Mouse (Mus musculus) ES-Bruce4 (cell line): Measurements from ENCODE around the gene Xrcc1. TPM values are rescaled to one million over a fixed set of nuclear protein-coding genes. Genes with fewer than 3 reads are reported as not detected.

Source experiments
- H3K27ac ChIP-seq: 2 replicates; pipeline ENCODE4 v1.5.1; 2012; ENCODE audit warnings: low read length, inconsistent platforms; ENCODE audit not compliant: insufficient read depth
- H3K27me3 ChIP-seq: 2 replicates; pipeline ENCODE4 v1.6.1; 2012; ENCODE audit warnings: mild to moderate bottlenecking, low read length, inconsistent platforms; ENCODE audit not compliant: control insufficient read depth, poor library complexity, insufficient read depth, severe bottlenecking
- H3K36me3 ChIP-seq: 2 replicates; pipeline ENCODE4 v1.6.1; 2012; ENCODE audit warnings: inconsistent platforms, mild to moderate bottlenecking, low read length, moderate library complexity; ENCODE audit not compliant: control insufficient read depth, poor library complexity, insufficient read depth, severe bottlenecking
- H3K4me1 ChIP-seq: one replicate; pipeline ENCODE4 v1.8.1; 2011; ENCODE audit warnings: low read length; ENCODE audit not compliant: control insufficient read depth, insufficient read depth
- H3K4me3 ChIP-seq: 2 replicates; pipeline ENCODE4 v1.5.1; 2011; ENCODE audit warnings: low read depth, mild to moderate bottlenecking, low read length
- H3K9ac ChIP-seq: 2 replicates; pipeline ENCODE4 v1.6.1; 2012; ENCODE audit warnings: low read depth, mild to moderate bottlenecking, inconsistent platforms; ENCODE audit not compliant: poor library complexity, severe bottlenecking
- H3K9me3 ChIP-seq: replicated peaks from 2 replicates; pipeline ENCODE4 v1.6.1; 2012; ENCODE audit warnings: mild to moderate bottlenecking, low read length, inconsistent platforms; ENCODE audit not compliant: control insufficient read depth, poor library complexity, insufficient read depth, severe bottlenecking
- CTCF ChIP-seq: IDR thresholded peaks from one replicate; pipeline ENCODE4 v1.8.1; 2011; ENCODE audit warnings: low read depth, low read length
- EP300 ChIP-seq: IDR thresholded peaks from 2 replicates; pipeline ENCODE4 v1.6.1; 2011; ENCODE audit warnings: low read depth, low read length; ENCODE audit not compliant: insufficient read depth
- POLR2A ChIP-seq: IDR thresholded peaks from one replicate; pipeline ENCODE4 v1.8.1; 2011; ENCODE audit warnings: low read length; ENCODE audit not compliant: insufficient read depth
- polyA plus RNA-seq: library from polyadenylated mRNA; stranded (reverse); fragments of >200 nt; gene quantifications from 2 replicates; pipeline ENCODE4 v1.2.4, GENCODE M21; 2011; ENCODE audit warnings: low read depth; ENCODE audit not compliant: missing spikeins, insufficient read depth, insufficient read length

Xrcc1 gene
- polyA plus RNA-seq, 1 experiment: 85.8 TPM

- TF ChIP-seq EP300 (no peak), POLR2A (no peak), CTCF (no peak)
- Histone ChIP-seq H3K9ac (no peak overlapping the region), H3K27ac (no peak overlapping the region), H3K4me3 (no peak overlapping the region), H3K36me3 (no peaks in the 10 kb centered on the region), H3K27me3 (no peaks in the 10 kb centered on the region), H3K9me3 (no peaks in the 10 kb centered on the region), H3K4me1 (no peaks in the 10 kb centered on the region)
These were observed 9.0 kb upstream of the Xrcc1 start for GRCm38 (mm10) chr7:24537081-24537480.

- Histone ChIP-seq H3K4me3 (no peak overlapping the region), H3K9ac (no peak overlapping the region), H3K4me1 (no peaks in the 10 kb centered on the region), H3K36me3 (no peaks in the 10 kb centered on the region), H3K27ac (no peak overlapping the region), H3K27me3 (no peaks in the 10 kb centered on the region), H3K9me3 (no peaks in the 10 kb centered on the region)
- no peak for TF ChIP-seq CTCF
- no peak for TF ChIP-seq EP300
- no peak for TF ChIP-seq POLR2A
These were observed 8.5 kb upstream of the Xrcc1 start for GRCm38 (mm10) chr7:24537591-24537990.

GRCm38 (mm10) chr7:24538154-24538553 lies 7.9 kb upstream of the Xrcc1 start:
- no peak for TF ChIP-seq POLR2A
- TF ChIP-seq CTCF: no peak
- no peak for TF ChIP-seq EP300
- no peak overlapping the region for H3K9ac ChIP-seq
- no peaks in the 10 kb centered on the region for H3K27me3 ChIP-seq
- no peaks in the 10 kb centered on the region for H3K4me1 ChIP-seq
- H3K4me3 ChIP-seq: no peak overlapping the region
- H3K9me3 ChIP-seq: no peaks in the 10 kb centered on the region
- no peak overlapping the region for H3K27ac ChIP-seq
- no peaks in the 10 kb centered on the region for H3K36me3 ChIP-seq

DNA sequence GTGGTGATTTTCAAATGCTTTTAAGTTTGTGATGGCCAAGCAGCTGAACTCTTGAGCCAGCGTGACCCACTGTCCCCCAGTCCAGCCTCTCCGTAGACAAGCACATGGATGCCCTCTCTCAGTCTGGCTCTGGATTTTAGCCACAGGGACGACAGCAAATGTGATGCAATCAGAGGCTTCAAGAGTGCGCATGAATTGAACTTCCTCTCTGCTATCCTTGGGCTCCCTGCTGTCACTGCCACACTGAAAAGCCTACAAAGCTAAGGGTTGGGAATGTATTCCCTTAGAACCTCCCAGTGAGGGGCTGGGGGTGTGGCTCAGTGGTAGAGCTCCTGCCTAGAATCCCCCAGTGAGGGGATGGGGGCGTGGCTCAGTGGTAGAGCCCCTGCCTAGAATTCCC lies 7.4 kb upstream of the Xrcc1 start:
- H3K36me3 ChIP-seq: no peaks in the 10 kb centered on the region
- H3K9ac ChIP-seq: no peak overlapping the region
- H3K4me1 ChIP-seq: no peaks in the 10 kb centered on the region
- H3K9me3 ChIP-seq: no peaks in the 10 kb centered on the region
- no peak overlapping the region for H3K4me3 ChIP-seq
- TF ChIP-seq EP300: no peak
- TF ChIP-seq POLR2A: no peak
- no peak for TF ChIP-seq CTCF
- no peaks in the 10 kb centered on the region for H3K27me3 ChIP-seq
- no peak overlapping the region for H3K27ac ChIP-seq

DNA sequence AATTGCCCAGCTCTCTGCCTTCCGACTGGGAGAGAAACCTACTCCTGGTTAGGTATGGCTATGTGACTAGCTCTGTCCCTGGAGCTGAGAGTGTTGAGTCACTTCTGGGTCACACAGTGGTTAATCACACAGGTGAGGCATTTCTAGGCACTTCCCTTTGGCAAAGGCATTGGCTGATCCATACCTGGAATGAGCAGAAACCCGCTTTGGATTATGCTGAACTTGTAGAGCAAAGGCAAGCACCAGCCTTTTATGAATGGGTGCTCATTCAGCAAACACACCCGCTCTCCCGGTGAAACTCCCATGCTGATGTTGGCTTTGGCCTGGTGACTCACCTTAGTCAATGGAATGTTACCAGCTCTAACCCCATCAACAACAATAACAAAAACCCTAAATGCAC lies 6.4 kb upstream of the Xrcc1 start:
- TF ChIP-seq POLR2A (no peak), EP300 (no peak), CTCF (no peak)
- no peak overlapping the region for H3K9ac ChIP-seq
- H3K27me3 ChIP-seq: no peaks in the 10 kb centered on the region
- no peaks in the 10 kb centered on the region for H3K36me3 ChIP-seq
- H3K27ac ChIP-seq: no peak overlapping the region
- H3K4me3 ChIP-seq: no peak overlapping the region
- H3K4me1 ChIP-seq: no peaks in the 10 kb centered on the region
- H3K9me3 ChIP-seq: no peaks in the 10 kb centered on the region

DNA sequence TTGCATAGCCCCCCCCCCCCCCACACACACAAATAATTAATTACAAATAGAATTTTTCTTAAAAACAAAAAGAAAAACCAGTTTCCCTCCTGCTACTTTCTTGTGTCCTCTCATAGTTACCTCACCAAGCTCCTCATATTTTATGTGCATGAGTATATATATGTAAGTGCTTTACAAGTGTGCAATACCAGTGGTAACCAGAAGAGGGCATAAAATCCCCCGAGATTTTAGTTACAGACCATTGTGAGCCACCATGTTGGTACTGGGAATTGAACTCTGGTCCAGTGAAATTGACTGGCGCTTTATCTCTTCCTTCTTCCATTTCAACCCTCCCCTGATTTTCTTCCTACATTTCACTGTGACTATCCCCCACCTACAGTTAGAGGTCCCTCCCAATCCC lies 1.6 kb upstream of the Xrcc1 start:
- H3K27me3 ChIP-seq: no peaks in the 10 kb centered on the region
- H3K4me3 ChIP-seq: no peak overlapping the region
- TF ChIP-seq EP300 (no peak), CTCF (no peak)

More for the DNA sequence above, 1.6 kb upstream of the Xrcc1 start:
- H3K36me3 ChIP-seq: 0 out of 2 replicates have a peak, but pooled peaks cover 5% of the 10 kb centered on the region
- H3K9me3 ChIP-seq: no peaks in the 10 kb centered on the region
- H3K27ac ChIP-seq: no peak overlapping the region
- no peaks in the 10 kb centered on the region for H3K4me1 ChIP-seq
- no peak overlapping the region for H3K9ac ChIP-seq
